Mouse (Mus musculus) embryonic fibroblast, embryonic 13.5 days (primary cell): ENCODE data around the gene Ext2.

Experiments used
- CTCF ChIP-seq: IDR thresholded peaks from 2 replicates; pipeline ENCODE4 v1.5.1; 2011; ENCODE audit warnings: mild to moderate bottlenecking, control low read depth, low read length, moderate library complexity, borderline replicate concordance; ENCODE audit not compliant: insufficient read depth
- POLR2A ChIP-seq: IDR thresholded peaks from 2 replicates; pipeline ENCODE4 v1.6.1; 2011; ENCODE audit warnings: low read depth, mild to moderate bottlenecking, control low read depth, low read length, moderate library complexity

DNA sequence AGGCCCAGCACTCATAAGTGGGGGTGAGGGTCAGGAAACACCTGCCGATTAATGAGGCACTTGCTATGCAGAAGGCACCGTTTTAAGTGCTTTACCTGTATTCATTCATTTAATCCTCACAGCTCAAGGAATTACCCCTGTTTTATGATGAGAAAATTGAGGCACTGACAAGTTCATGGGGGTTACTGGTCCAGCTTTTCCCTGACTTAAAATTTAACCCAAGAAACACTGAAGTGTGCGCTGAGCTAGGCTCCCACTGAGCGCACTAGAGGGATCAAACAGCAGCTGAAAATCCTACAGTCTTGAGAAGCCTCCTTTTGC, 49.6 kb downstream of the Ext2 start:
- TF ChIP-seq CTCF (no peak), POLR2A (no peak)
